Mouse (Mus musculus) E14TG2a.4 (cell line): Measurements from ENCODE around the gene Gm21904.
"Not testable (repeated sequence)": the region's sequence is repeated elsewhere in the genome, so short reads cannot be mapped to it uniquely, and the experiment has no call there.

Source experiments
- H3K27me3 ChIP-seq: 2 replicates; pipeline ENCODE4 v1.6.1; 2014; ENCODE audit warnings: low read length, control low read depth; ENCODE audit not compliant: insufficient read depth
- H3K36me3 ChIP-seq: 2 replicates; pipeline ENCODE4 v1.6.1; 2014; ENCODE audit warnings: low read length, control low read depth; ENCODE audit not compliant: insufficient read depth
- H3K4me1 ChIP-seq: replicated peaks from 2 replicates; pipeline ENCODE4 v1.6.1; 2014; ENCODE audit warnings: low read depth, low read length, control low read depth
- H3K4me3 ChIP-seq: replicated peaks from 2 replicates; pipeline ENCODE4 v1.5.1; 2014; ENCODE audit warnings: mild to moderate bottlenecking, low read length
- H3K9me3 ChIP-seq: 2 replicates; pipeline ENCODE4 v1.6.1; 2014; ENCODE audit warnings: low read length, control low read depth

Gene Gm21904

GRCm38 (mm10) chrY:17846166-17846565, at the start of gene Gm21904:
Gene Gm21904, minus strand, starts transcription at chrY:17846266.
- H3K4me3 ChIP-seq, H3K9me3 ChIP-seq: not testable (repeated sequence)

GRCm38 (mm10) chrY:17874441-17874840, 28.4 kb upstream of the Gm21904 start, which contains the start of the genes Gm20772 and Gm20831:
Gene Gm20772, plus strand, starts transcription at chrY:17874741.
Gene Gm20831, plus strand, starts transcription at chrY:17874741.
- not testable (repeated sequence) for H3K4me1 ChIP-seq, H3K9me3 ChIP-seq, H3K4me3 ChIP-seq, H3K27me3 ChIP-seq, H3K36me3 ChIP-seq

More at GRCm38 (mm10) chrY:17846166-17846565, at the start of gene Gm21904:
- H3K4me1 ChIP-seq, H3K27me3 ChIP-seq, H3K36me3 ChIP-seq: not testable (repeated sequence)
